Mouse (Mus musculus) forebrain, embryonic 13.5 days (tissue): ENCODE data around the gene Phb2. TPM values are rescaled to one million over a fixed set of nuclear protein-coding genes. Genes with fewer than 3 reads are reported as not detected.

Source experiments
- ATAC-seq: fragments of 200-750 bp; cut with Nextera tagmentation; 2 replicates; pipeline ENCODE4 v1.8.0; 2017
- H3K27ac ChIP-seq: fragments of 300-500 bp; sonication (generic); 2 replicates; pipeline ENCODE4 v1.5.1; 2015; ENCODE audit warnings: inconsistent platforms, mild to moderate bottlenecking, moderate library complexity
- H3K27me3 ChIP-seq: fragments of 300-500 bp; sonication (generic); 2 replicates; pipeline ENCODE4 v1.6.1; 2015; ENCODE audit warnings: mild to moderate bottlenecking, inconsistent platforms
- H3K36me3 ChIP-seq: fragments of 300-500 bp; sonication (generic); 2 replicates; pipeline ENCODE4 v1.6.1; 2015; ENCODE audit warnings: mild to moderate bottlenecking, inconsistent platforms; ENCODE audit not compliant: poor library complexity, severe bottlenecking
- H3K4me1 ChIP-seq: fragments of 300-500 bp; sonication (generic); 2 replicates; pipeline ENCODE4 v1.6.1; 2015; ENCODE audit warnings: inconsistent platforms
- H3K4me2 ChIP-seq: fragments of 300-500 bp; sonication (generic); 2 replicates; pipeline ENCODE4 v1.6.1; 2015; ENCODE audit warnings: inconsistent platforms, mild to moderate bottlenecking, moderate library complexity
- H3K4me3 ChIP-seq: fragments of 300-500 bp; sonication (generic); 2 replicates; pipeline ENCODE4 v1.5.1; 2015; ENCODE audit warnings: mild to moderate bottlenecking, inconsistent platforms
- H3K9ac ChIP-seq: fragments of 300-500 bp; sonication (generic); 2 replicates; pipeline ENCODE4 v1.6.1; 2015; ENCODE audit warnings: mild to moderate bottlenecking, inconsistent platforms
- H3K9me3 ChIP-seq: fragments of 300-500 bp; sonication (generic); replicated peaks from 2 replicates; pipeline ENCODE4 v1.6.1; 2016; ENCODE audit warnings: inconsistent platforms
- WGBS: fragments of 180-500 bp; shearing (Covaris S2); methylation state at CpG from one replicate; pipeline ENCODE4 v1.1.7; 2015; 5-methylcytosine and 5-hydroxymethylcytosine counted together
- polyA plus RNA-seq: library from polyadenylated mRNA; unstranded; fragments of >200 nt; fragmentation: Nextera tagmentation; extraction: Ambion mirVana; gene quantifications from 2 replicates; pipeline ENCODE4 v1.2.1, GENCODE M21; 2015

Gene Phb2
- polyA plus RNA-seq, 1 experiment from 2014 or later: 289 TPM

DNA sequence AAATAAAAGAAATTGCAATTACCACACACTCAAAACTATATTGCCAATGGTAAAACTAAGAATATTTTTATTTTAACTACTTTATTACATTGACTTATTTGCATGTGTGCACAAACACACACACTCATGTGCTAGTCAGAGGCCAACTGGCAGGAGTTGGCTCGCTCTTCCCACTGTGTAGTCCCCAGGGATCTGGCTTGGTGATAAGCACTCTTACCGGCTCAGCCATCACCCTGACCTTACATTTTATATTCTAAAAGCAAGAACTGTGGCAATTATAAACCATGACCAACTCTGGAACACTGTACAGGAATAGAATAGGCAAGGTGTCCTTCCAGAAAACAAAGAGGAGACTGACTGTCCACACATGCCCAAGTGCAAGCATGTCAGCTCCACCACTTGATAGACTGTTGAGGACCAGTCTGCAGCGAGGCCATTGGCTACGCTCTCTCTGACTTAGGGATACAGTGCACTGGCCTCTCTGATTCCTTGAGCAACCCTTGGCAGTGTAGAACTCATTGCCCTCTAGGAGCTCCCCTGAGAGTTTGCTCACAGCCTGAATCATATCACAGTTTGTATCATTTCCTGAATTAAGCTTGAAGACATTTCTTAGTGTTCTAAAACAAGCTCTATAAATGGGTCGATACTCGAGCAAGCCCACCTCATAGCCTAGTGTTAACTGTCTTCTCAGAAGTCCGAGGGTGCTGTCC is 15.5 kb upstream of the Phb2 start:
- Histone ChIP-seq H3K27ac (no peak overlapping the region), H3K4me2 (no peak overlapping the region), H3K9ac (no peak overlapping the region), H3K27me3 (no peaks in the 10 kb centered on the region), H3K4me3 (no peak overlapping the region), H3K9me3 (no peaks in the 10 kb centered on the region), H3K4me1 (peaks cover 9% of the 10 kb centered on the region), H3K36me3 (peaks cover 29% of the 10 kb centered on the region)
- ATAC-seq: no peak
- 90% methylated on average over 7 of the region's 7 CpGs for WGBS

DNA sequence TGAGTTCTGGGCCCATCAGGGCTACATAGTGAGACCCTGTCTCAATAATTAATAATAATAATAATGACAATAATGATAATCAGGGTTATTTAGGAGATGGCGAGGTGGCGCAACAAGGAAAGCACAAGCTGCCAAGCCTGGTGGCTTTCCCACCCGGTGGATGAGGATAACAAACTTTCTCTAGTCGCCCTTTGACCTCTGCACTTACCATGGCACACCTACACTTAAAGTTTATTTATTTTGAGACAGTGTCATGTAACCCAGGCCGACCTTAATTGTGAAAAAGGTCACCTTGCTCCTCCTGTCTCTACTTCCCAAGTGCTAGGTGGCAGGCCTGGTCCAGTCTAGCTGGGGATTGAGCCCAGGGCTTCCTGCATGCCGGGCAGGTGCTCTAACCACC is 13.4 kb upstream of the Phb2 start:
- H3K36me3 ChIP-seq: peaks cover 51% of the 10 kb centered on the region
- H3K27me3 ChIP-seq: no peaks in the 10 kb centered on the region
- H3K9me3 ChIP-seq: no peaks in the 10 kb centered on the region
- H3K4me1 ChIP-seq: peaks cover 9% of the 10 kb centered on the region
- no peak overlapping the region for H3K9ac ChIP-seq
- WGBS: 90% methylated on average over 6 of the region's 6 CpGs
- no peak overlapping the region for H3K27ac ChIP-seq
- ATAC-seq: no peak
- H3K4me2 ChIP-seq: no peak overlapping the region
- no peak overlapping the region for H3K4me3 ChIP-seq

DNA sequence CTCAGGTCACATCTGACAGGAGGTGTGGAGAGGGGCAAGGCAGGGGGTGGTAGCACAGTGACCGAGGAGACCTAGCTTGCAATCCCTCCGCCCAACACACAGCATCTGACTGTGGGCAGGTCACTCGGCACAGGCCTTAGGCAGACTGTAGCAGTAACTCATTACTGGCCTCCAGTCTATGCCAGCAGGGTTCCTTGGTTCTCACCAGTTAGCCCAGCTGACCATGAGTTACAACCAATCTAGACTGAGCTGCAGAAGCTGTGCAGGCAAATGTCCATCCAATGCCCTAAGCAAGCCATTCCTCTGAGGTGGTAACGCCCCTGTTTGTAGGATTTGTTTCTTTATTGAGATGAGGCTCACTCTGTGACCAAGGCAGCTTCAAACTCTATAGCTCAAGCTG is 12.8 kb upstream of the Phb2 start:
- H3K36me3 ChIP-seq: peaks cover 57% of the 10 kb centered on the region
- no peak overlapping the region for H3K4me2 ChIP-seq
- no peak for ATAC-seq
- WGBS: 87% methylated on average over 4 of the region's 4 CpGs
- no peaks in the 10 kb centered on the region for H3K27me3 ChIP-seq
- no peak overlapping the region for H3K4me3 ChIP-seq
- no peak overlapping the region for H3K27ac ChIP-seq
- peaks cover 4% of the 10 kb centered on the region for H3K4me1 ChIP-seq
- no peaks in the 10 kb centered on the region for H3K9me3 ChIP-seq
- H3K9ac ChIP-seq: no peak overlapping the region

DNA sequence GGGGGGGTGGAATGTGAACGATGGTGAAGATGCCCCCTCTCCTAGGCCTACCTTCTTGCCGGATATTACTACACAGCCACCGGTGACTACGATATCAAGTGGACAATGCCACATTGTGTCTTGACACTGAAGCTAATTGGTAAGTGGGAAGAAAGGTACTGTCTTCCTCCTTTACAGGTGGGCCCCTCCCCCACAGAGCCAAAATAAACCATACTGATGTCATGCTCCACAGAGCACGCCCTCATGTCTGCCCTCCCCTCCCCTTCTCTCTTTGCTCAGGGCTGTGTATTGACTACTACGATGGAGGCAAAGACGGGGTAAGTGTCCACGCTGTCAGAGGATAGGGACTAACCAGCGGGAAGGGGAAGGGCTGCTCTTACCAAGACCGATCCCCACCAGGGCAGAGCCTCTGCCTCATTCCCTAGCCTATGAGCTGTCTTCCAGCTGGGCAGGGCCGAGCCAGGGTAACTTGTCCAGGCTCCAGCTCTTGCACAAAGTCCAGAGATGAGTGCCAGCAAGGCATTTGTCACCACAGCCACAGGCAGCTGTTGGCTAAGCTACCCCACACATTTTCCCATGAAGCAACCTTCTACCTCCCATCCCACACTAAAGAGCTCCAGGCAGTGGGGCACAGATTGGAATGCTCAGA is 12.1 kb upstream of the Phb2 start:
- no peak overlapping the region for H3K4me2 ChIP-seq

DNA sequence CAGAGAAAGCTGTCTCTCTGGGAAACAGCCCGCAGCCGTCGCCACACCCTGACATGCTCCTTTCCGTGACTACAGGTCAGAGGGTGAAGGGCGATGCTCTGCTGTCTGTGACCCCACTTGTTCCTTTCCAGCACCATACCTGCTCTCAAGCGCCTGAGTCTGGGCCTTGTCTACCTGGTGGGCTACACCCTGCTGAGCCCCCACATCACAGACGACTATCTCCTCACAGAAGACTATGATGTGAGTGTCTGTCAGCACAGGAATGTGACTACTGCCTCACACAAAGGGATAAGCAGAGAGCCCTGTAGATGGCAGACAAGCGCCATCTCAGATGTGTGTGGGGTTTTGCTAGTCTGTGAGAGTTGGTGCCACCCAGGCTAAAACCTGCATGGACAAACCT is 10.8 kb upstream of the Phb2 start:
- ATAC-seq: 0 out of 2 replicates have a peak, but pooled peaks have one; percentile 34

More for the DNA sequence above, 12.1 kb upstream of the Phb2 start:
- Histone ChIP-seq H3K36me3 (peaks cover 64% of the 10 kb centered on the region), H3K4me1 (no peaks in the 10 kb centered on the region), H3K9me3 (no peaks in the 10 kb centered on the region), H3K9ac (no peak overlapping the region), H3K27ac (no peak overlapping the region), H3K4me3 (no peak overlapping the region), H3K27me3 (no peaks in the 10 kb centered on the region)
- ATAC-seq: 0 out of 2 replicates have a peak, but pooled peaks have one; percentile 19
- 83% methylated on average over 11 of the region's 11 CpGs for WGBS

DNA sequence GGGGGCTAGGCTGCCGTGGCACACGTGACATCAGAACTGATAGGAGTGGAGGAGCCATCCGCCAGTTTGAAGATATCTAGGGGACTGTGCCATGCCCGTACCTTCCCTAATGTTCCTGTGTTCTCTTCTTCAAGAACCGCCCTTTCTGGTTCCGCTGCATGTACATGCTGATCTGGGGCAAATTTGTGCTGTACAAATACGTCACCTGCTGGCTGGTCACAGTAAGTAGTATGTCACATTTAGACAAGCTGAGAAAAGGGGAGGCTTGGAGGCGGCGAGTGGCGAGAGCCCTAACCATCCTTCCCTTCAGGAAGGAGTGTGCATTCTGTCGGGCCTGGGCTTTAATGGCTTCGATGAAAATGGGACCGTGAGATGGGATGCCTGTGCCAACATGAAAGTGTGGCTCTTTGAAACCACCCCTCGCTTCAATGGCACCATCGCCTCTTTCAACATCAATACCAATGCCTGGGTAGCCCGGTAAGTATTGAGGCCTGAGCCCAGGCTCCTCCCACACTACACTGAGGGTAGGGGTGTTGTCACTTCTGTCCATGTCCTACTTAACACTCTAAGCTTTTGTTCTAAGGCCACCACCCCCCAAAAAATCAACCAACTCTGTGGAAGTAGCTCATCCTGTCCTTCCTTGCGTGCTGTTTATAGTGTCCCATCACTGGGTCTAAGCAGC is 9.9 kb upstream of the Phb2 start:
- no peak overlapping the region for H3K9ac ChIP-seq
- no peak overlapping the region for H3K4me3 ChIP-seq
- H3K27ac ChIP-seq: no peak overlapping the region
- no peak overlapping the region for H3K4me2 ChIP-seq
- peak; percentile 34; the same call in 1 of the 2 replicates for ATAC-seq
- WGBS: 95% methylated on average over 17 of the region's 17 CpGs
- H3K9me3 ChIP-seq: no peaks in the 10 kb centered on the region
- H3K4me1 ChIP-seq: no peaks in the 10 kb centered on the region
- H3K36me3 ChIP-seq: peaks cover 76% of the 10 kb centered on the region
- H3K27me3 ChIP-seq: no peaks in the 10 kb centered on the region

More for the DNA sequence above, 10.8 kb upstream of the Phb2 start:
- 74% methylated on average over 8 of the region's 8 CpGs for WGBS
- H3K9me3 ChIP-seq: no peaks in the 10 kb centered on the region
- H3K4me2 ChIP-seq: no peak overlapping the region
- H3K27ac ChIP-seq: no peak overlapping the region
- no peaks in the 10 kb centered on the region for H3K27me3 ChIP-seq
- H3K9ac ChIP-seq: no peak overlapping the region
- H3K4me1 ChIP-seq: no peaks in the 10 kb centered on the region
- no peak overlapping the region for H3K4me3 ChIP-seq
- H3K36me3 ChIP-seq: peaks cover 76% of the 10 kb centered on the region

DNA sequence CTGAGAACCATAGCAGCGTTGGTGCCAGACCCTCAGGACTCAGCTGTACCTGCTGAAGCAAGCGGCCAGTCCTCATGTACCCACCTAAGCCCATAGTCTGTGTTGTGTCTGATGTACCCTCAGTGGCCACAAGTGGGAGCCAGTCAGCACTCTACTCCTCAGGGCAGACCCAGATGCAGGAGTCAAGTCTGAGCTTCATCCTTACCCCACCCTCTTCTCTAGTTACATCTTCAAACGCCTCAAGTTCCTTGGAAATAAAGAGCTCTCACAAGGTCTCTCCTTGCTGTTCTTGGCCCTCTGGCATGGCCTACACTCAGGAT is 9.4 kb upstream of the Phb2 start:
- ATAC-seq: peak; percentile 77
- Histone ChIP-seq H3K9me3 (no peaks in the 10 kb centered on the region), H3K27ac (no peak overlapping the region), H3K9ac (no peak overlapping the region), H3K4me3 (no peak overlapping the region), H3K27me3 (no peaks in the 10 kb centered on the region), H3K4me1 (no peaks in the 10 kb centered on the region), H3K4me2 (no peak overlapping the region), H3K36me3 (peaks cover 81% of the 10 kb centered on the region)
- WGBS: 50% methylated on average over 3 of the region's 3 CpGs

DNA sequence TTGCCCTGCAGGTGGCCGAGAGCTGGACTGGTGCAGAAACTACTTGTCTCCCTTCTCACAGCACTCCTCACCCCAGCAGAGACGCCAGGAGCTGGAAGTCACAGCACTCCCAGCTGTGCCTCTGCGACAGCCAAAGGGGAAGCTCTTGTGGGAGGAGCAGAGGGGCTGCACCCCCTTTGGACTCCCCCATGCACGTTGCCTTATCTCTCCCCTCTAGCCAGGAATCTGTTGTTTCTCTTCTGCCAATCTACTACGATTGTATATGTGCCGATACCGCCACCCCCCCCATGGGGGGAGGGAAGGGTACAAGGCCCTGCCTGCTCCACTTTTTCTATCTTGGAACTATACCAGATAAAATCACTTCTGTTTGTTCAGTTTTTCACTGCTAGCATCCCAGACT is 8.3 kb upstream of the Phb2 start:
- no peak for ATAC-seq
- no peaks in the 10 kb centered on the region for H3K9me3 ChIP-seq
- WGBS: 84% methylated on average over 7 of the region's 7 CpGs

DNA sequence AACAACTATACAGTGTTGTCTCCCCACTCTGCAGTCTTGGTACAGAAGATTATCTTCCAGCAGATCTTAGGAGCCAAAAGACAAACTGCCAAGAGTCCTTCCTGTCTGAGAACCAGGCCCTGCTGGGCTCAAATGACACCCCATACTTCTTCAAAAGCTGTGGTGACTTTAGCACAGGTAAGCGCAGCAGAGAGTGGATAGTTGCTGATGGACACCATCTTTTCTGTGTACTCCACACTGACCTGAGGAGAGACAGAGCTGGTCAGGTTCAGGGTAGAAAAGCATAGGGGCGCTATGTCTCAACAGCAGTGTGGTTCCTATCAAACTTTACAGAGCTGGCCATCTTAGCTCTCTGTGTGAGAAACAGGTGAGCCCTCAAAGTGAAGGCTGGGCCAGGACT is 7.7 kb upstream of the Phb2 start:
- ATAC-seq: no peak
- Histone ChIP-seq H3K4me1 (peaks cover 4% of the 10 kb centered on the region), H3K27ac (no peak overlapping the region), H3K9ac (no peak overlapping the region), H3K4me2 (no peak overlapping the region), H3K4me3 (no peak overlapping the region), H3K9me3 (no peaks in the 10 kb centered on the region), H3K36me3 (peaks cover 88% of the 10 kb centered on the region), H3K27me3 (no peaks in the 10 kb centered on the region)
- WGBS: 98% methylated on average over 2 of the region's 2 CpGs

More for the DNA sequence above, 8.3 kb upstream of the Phb2 start:
- Histone ChIP-seq H3K27me3 (no peaks in the 10 kb centered on the region), H3K4me2 (no peak overlapping the region), H3K36me3 (peaks cover 88% of the 10 kb centered on the region), H3K4me1 (no peaks in the 10 kb centered on the region), H3K4me3 (no peak overlapping the region), H3K9ac (no peak overlapping the region), H3K27ac (no peak overlapping the region)

DNA sequence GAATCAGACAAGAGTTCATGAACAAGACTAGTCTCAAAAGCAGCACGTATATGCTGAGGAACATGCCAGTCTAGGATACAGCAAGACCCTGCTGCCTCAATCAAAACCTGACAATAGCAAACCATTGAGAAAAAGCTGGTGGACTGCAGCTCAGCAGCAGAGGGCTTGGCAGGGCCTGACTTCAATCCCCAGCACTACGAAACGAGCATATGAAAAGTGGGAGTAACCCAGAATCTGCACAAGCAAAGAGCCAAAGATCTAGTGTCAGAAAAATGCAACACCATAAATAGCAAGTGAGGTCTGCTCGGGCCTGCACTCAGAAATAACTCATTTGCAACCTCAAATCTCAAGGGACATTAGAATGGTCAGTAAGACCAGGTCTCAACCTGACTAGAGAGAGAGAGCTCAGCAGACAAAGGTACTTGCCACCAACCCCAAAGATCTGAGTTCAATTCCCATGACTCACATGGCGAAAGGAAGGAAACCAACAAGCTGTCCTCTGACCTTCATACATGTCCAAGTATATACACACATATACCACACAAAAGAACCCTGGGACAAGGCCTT is 6.0 kb upstream of the Phb2 start:
- H3K27ac ChIP-seq: no peak overlapping the region
- H3K4me2 ChIP-seq: no peak overlapping the region
- no peak overlapping the region for H3K9ac ChIP-seq
- ATAC-seq: no peak
- H3K36me3 ChIP-seq: peaks cover 73% of the 10 kb centered on the region
- H3K4me1 ChIP-seq: peaks cover 21% of the 10 kb centered on the region
- 90% methylated on average over 5 of the region's 5 CpGs for WGBS
- no peaks in the 10 kb centered on the region for H3K9me3 ChIP-seq
- no peak overlapping the region for H3K4me3 ChIP-seq
- no peaks in the 10 kb centered on the region for H3K27me3 ChIP-seq

DNA sequence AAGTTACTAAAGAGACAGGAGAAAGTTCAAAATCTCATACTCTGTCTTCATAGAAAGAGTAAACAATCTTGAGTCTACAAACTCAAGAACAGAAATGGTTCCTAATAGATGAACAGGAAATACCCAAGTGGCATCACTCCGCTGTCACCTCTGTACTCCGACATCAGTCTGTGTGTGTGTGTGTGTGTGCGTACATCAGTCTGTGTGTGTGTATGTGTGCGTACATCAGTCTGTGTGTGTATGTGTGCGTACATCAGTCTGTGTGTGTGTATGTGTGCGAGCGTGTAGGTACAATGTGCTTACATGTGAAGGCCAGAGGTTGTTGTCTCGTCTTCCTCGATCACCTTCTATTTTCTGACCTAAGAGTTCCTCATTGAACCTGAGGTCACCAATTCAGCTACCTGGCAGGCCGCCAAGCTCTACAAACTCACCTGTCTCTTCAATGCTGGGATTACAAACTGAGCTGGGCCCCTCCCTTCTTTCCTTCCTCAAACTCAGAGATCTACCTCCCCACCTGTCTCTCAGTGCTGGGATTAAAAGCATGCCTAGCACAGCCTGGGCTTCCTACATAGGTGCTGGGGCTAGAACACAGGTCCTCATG is 3.7 kb upstream of the Phb2 start:
- no peaks in the 10 kb centered on the region for H3K27me3 ChIP-seq
- ATAC-seq: no peak
- H3K9ac ChIP-seq: no peak overlapping the region
- 94% methylated on average over 10 of the region's 10 CpGs for WGBS
- no peak overlapping the region for H3K4me2 ChIP-seq
- no peaks in the 10 kb centered on the region for H3K9me3 ChIP-seq
- H3K4me1 ChIP-seq: peaks cover 31% of the 10 kb centered on the region
- H3K36me3 ChIP-seq: peaks cover 51% of the 10 kb centered on the region
- H3K4me3 ChIP-seq: no peak overlapping the region
- no peak overlapping the region for H3K27ac ChIP-seq

DNA sequence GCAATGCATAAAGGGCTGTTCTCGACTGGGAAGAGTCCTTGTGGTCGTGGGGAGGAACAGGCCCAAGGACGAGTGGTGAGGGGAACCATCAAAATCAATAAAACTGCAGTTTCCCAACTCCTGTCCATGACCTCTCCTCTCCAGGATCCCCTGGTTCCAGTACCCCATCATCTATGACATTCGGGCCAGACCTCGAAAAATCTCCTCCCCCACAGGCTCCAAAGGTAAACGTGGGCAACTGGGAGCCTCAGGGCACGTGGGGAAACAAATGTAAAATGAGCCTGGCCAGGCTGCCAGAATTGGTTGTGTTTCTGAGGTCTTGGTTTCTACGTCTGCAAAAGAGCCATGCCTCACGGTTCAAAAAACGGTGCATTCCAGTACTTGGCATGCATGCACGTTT is 782 bp downstream of the Phb2 start:
- H3K4me2 ChIP-seq: peak overlapping the region; percentile 99
- peak overlapping the region; percentile 94 for H3K9ac ChIP-seq
- no peaks in the 10 kb centered on the region for H3K27me3 ChIP-seq
- H3K27ac ChIP-seq: peak overlapping the region; percentile 61; the same call in 1 of the 2 replicates
- 22% methylated on average over 11 of the region's 11 CpGs for WGBS
- H3K4me1 ChIP-seq: peaks cover 37% of the 10 kb centered on the region
- no peaks in the 10 kb centered on the region for H3K9me3 ChIP-seq
- ATAC-seq: no peak
- H3K36me3 ChIP-seq: peaks cover 56% of the 10 kb centered on the region
- peak overlapping the region; percentile 98 for H3K4me3 ChIP-seq
